Mouse (Mus musculus): ENCODE measurements at regions not wholly inside any gene's neighbourhood (a gene's known extent, or its start where the extent isn't known, plus 50 kb on each side); places are given as distances from the start of the nearest gene placed in this dataset.

GRCm38 (mm10) chr3:60878880-60879279 lies 123.7 kb upstream of the P2ry1 start:
- WGBS, result 97% methylated on average over 3 of the region's 3 CpGs
- H3K4me2 ChIP-seq (replicated peaks), result no peak overlapping the region
- H3K4me1 ChIP-seq (replicated peaks), result no peaks in the 10 kb centered on the region
- H3K9ac ChIP-seq (replicated peaks), result no peak overlapping the region
- H3K36me3 ChIP-seq, result no peaks in the 10 kb centered on the region
- no peak overlapping the region for H3K27ac ChIP-seq
- ATAC-seq, result no peak
- H3K4me3 ChIP-seq (replicated peaks), result no peak overlapping the region
- H3K27me3 ChIP-seq, result no peaks in the 10 kb centered on the region
- H3K9me3 ChIP-seq, result no peaks in the 10 kb centered on the region

GRCm38 (mm10) chr3:60884027-60884426 lies 118.6 kb upstream of the P2ry1 start:
- H3K36me3 ChIP-seq, result no peaks in the 10 kb centered on the region
- peak; percentile 67 for ATAC-seq
- no peaks in the 10 kb centered on the region for H3K27me3 ChIP-seq
- no peak overlapping the region for H3K27ac ChIP-seq
- no peak overlapping the region for H3K4me2 ChIP-seq (replicated peaks)
- no peak overlapping the region for H3K4me3 ChIP-seq (replicated peaks)
- no peaks in the 10 kb centered on the region for H3K4me1 ChIP-seq (replicated peaks)
- H3K9me3 ChIP-seq, result no peaks in the 10 kb centered on the region
- no peak overlapping the region for H3K9ac ChIP-seq (replicated peaks)
- 52% methylated on average over 3 of the region's 3 CpGs for WGBS

DNA sequence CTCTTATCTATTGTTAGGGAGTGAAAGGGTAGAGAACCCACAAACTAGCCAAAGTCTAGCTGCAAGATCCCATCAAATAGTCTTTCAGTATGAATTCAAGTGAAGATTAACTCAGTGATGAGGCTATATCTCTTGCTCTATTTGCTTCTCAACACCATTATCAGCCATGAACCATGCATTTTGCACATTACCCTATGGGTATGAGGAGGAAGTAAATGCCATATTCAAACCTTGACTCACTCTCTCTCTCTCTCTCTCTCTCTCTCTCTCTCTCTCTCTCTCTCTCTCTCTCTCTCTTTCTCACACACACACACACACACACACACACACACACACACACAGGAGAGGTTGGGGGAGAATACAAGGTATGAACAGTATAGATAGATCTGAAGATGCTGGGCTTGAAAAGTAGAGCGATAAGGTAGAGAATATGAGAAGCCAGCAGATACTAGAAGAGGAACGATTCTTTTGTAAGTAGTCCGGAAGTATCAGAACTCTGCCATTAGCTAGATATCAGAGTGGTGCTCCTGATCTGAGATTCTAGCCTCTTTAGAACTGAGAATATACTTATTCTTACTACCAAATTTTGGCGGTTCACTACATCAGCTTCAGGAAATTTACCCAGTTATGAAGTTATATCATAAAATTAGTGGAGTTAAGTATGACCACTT lies 113.3 kb upstream of the P2ry1 start:
- Histone ChIP-seq H3K4me3 (replicated peaks) (no peak overlapping the region), H3K9me3 (no peaks in the 10 kb centered on the region), H3K36me3 (no peaks in the 10 kb centered on the region), H3K27ac (no peak overlapping the region), H3K4me2 (replicated peaks) (no peak overlapping the region), H3K9ac (replicated peaks) (no peak overlapping the region), H3K27me3 (no peaks in the 10 kb centered on the region), H3K4me1 (replicated peaks) (no peaks in the 10 kb centered on the region)
- WGBS, result 91% methylated on average over 4 of the region's 4 CpGs
- ATAC-seq, result no peak

- H3K9me3 ChIP-seq, result no peaks in the 10 kb centered on the region
- no peaks in the 10 kb centered on the region for H3K36me3 ChIP-seq
- H3K9ac ChIP-seq (replicated peaks), result no peak overlapping the region
- H3K27me3 ChIP-seq, result no peaks in the 10 kb centered on the region
- no peak overlapping the region for H3K27ac ChIP-seq
- WGBS, result 87% methylated on average over 5 of the region's 5 CpGs
- no peak for ATAC-seq
- H3K4me3 ChIP-seq (replicated peaks), result no peak overlapping the region
- no peak overlapping the region for H3K4me2 ChIP-seq (replicated peaks)
- no peaks in the 10 kb centered on the region for H3K4me1 ChIP-seq (replicated peaks)
Measured at GRCm38 (mm10) chr3:60897628-60898269, 104.8 kb upstream of the P2ry1 start.

DNA sequence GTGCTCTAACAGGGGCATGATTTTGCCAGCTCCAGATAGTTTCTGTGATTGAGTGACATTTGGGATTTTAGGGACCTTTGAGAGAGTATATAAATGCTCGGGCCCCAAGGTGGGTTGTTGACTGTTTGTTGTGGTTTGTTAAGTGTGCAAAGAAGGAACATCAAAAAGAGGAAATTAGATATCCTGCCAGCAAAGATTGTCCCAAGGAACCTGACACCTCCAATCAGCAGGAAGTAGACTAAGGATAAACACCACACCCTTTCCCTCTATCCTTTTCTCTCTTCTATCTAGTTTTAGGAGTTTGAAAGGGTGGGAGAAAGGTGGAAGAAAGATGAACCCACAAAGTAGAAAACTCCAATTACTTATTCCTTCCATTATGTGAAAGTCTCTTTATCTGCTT lies 103.9 kb upstream of the P2ry1 start:
- WGBS, result 83% methylated on average over 1 of the region's 1 CpGs
- H3K4me2 ChIP-seq (replicated peaks), result no peak overlapping the region
- H3K4me3 ChIP-seq (replicated peaks), result no peak overlapping the region
- H3K27ac ChIP-seq, result no peak overlapping the region
- H3K9me3 ChIP-seq, result no peaks in the 10 kb centered on the region
- no peaks in the 10 kb centered on the region for H3K4me1 ChIP-seq (replicated peaks)
- H3K9ac ChIP-seq (replicated peaks), result no peak overlapping the region
- no peaks in the 10 kb centered on the region for H3K27me3 ChIP-seq
- no peaks in the 10 kb centered on the region for H3K36me3 ChIP-seq
- no peak for ATAC-seq

GRCm38 (mm10) chr3:60901571-60901970 lies 101.0 kb upstream of the P2ry1 start:
- Histone ChIP-seq H3K4me2 (replicated peaks) (no peak overlapping the region), H3K4me3 (replicated peaks) (no peak overlapping the region), H3K27me3 (no peaks in the 10 kb centered on the region), H3K27ac (no peak overlapping the region), H3K4me1 (replicated peaks) (no peaks in the 10 kb centered on the region), H3K9ac (replicated peaks) (no peak overlapping the region), H3K36me3 (no peaks in the 10 kb centered on the region), H3K9me3 (no peaks in the 10 kb centered on the region)
- no peak for ATAC-seq
- WGBS, result 67% methylated on average over 2 of the region's 2 CpGs

DNA sequence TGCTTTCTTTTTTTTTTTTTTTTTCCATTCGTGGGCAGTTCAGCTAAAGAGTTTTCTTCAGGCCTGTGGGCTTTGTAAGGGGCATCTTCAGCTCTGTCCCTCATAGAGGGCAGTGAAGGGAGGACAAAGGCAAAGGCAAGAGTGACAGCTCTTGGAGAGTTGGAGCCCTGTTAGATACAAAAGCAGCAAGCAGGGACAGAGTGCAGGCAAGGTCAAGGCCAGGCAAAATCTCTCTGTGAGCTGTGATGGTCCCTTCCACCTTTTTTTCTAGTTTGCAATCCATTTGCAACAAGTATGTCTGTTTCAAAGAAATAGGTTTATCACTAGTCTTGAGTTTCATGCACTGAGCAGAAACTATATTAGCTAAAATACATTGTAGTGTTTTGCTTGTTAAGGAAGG lies 86.2 kb upstream of the P2ry1 start:
- no peak for ATAC-seq
- 7% methylated on average over 1 of the region's 1 CpGs for WGBS
- no peaks in the 10 kb centered on the region for H3K9me3 ChIP-seq
- no peak overlapping the region for H3K9ac ChIP-seq (replicated peaks)
- no peaks in the 10 kb centered on the region for H3K36me3 ChIP-seq
- H3K4me3 ChIP-seq (replicated peaks), result no peak overlapping the region
- no peak overlapping the region for H3K27ac ChIP-seq
- H3K4me1 ChIP-seq (replicated peaks), result no peaks in the 10 kb centered on the region
- H3K4me2 ChIP-seq (replicated peaks), result no peak overlapping the region
- H3K27me3 ChIP-seq, result no peaks in the 10 kb centered on the region

GRCm38 (mm10) chr3:60917271-60917670 lies 85.3 kb upstream of the P2ry1 start:
- Histone ChIP-seq H3K9ac (replicated peaks) (no peak overlapping the region), H3K36me3 (no peaks in the 10 kb centered on the region), H3K27ac (no peak overlapping the region), H3K27me3 (no peaks in the 10 kb centered on the region), H3K4me3 (replicated peaks) (no peak overlapping the region), H3K9me3 (no peaks in the 10 kb centered on the region), H3K4me2 (replicated peaks) (no peak overlapping the region), H3K4me1 (replicated peaks) (no peaks in the 10 kb centered on the region)
- no peak for ATAC-seq
- 63% methylated on average over 3 of the region's 3 CpGs for WGBS

- no peaks in the 10 kb centered on the region for H3K36me3 ChIP-seq
- H3K27ac ChIP-seq, result no peak overlapping the region
- H3K9ac ChIP-seq (replicated peaks), result no peak overlapping the region
- no peaks in the 10 kb centered on the region for H3K9me3 ChIP-seq
- no peak for ATAC-seq
- H3K4me3 ChIP-seq (replicated peaks), result no peak overlapping the region
- H3K4me1 ChIP-seq (replicated peaks), result no peaks in the 10 kb centered on the region
- no peaks in the 10 kb centered on the region for H3K27me3 ChIP-seq
- WGBS, result 90% methylated on average over 9 of the region's 9 CpGs
- H3K4me2 ChIP-seq (replicated peaks), result no peak overlapping the region
Measured at GRCm38 (mm10) chr3:60926024-60926547, 76.5 kb upstream of the P2ry1 start.

DNA sequence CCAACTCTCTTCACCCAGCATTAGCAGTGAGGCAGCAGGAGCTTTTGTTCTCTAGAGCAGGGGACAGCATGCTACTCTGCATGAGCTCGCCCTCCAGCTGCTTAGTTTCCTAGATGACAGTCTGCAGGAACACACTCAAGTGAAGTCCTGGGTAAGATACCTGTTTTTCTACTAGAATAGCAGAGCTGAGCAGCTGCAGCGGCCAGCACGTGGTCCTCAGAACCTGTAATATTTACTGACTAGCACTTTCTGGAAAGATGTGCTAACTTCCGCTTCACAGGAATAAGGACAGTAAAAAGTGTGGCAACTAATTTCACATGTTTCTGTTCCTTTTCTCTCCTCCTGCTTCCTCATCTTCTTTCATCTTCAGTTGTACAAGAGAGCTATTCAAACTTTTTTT lies 73.7 kb upstream of the P2ry1 start:
- Histone ChIP-seq H3K9me3 (no peaks in the 10 kb centered on the region), H3K27ac (no peak overlapping the region), H3K4me2 (replicated peaks) (no peak overlapping the region), H3K36me3 (no peaks in the 10 kb centered on the region), H3K4me1 (replicated peaks) (no peaks in the 10 kb centered on the region), H3K4me3 (replicated peaks) (no peak overlapping the region), H3K9ac (replicated peaks) (no peak overlapping the region), H3K27me3 (no peaks in the 10 kb centered on the region)
- WGBS, result 30% methylated on average over 4 of the region's 4 CpGs
- ATAC-seq, result no peak

DNA sequence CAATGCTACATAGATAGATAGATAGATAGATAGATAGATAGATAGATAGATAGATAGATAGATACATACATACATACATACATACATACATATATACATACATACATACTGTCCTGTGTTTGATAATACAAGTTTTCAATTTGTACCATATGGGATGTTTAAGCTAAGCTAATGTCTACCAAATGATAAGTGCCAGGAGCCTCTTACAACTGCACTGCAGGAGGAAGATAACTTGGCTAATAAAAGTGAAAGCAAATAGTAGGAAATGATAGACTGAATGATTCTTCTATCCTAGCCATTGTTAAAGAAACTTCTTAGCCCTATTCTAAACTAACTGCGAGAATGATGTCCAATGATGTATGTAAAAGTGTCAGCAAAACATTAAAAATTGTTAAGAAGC lies 68.1 kb upstream of the P2ry1 start:
- WGBS, result 84% methylated on average over 1 of the region's 1 CpGs
- Histone ChIP-seq H3K4me2 (replicated peaks) (no peak overlapping the region), H3K27ac (no peak overlapping the region), H3K4me1 (replicated peaks) (no peaks in the 10 kb centered on the region), H3K9me3 (no peaks in the 10 kb centered on the region), H3K4me3 (replicated peaks) (no peak overlapping the region), H3K36me3 (no peaks in the 10 kb centered on the region), H3K9ac (replicated peaks) (no peak overlapping the region), H3K27me3 (no peaks in the 10 kb centered on the region)
- ATAC-seq, result no peak

DNA sequence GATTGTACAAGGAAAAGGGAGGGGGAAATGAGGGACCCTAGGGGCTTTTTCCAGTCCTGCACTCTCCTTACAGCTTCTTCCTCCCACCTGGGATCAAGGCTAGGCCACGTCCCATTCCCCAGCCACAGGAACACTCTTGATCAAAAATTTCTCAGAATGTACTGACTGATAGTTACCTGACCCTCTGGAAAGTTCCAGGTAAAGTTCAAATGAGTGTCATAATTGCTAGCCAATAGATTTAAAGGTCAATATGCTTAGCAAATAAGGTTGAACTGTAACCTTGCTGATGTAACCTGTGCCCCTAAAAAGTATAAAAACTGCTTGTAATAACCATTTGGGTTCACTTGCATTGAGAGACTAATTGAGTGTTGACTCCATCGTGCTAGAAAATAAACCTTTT lies 61.1 kb upstream of the P2ry1 start:
- Histone ChIP-seq H3K36me3 (no peaks in the 10 kb centered on the region), H3K4me2 (replicated peaks) (no peak overlapping the region), H3K9ac (replicated peaks) (no peak overlapping the region), H3K4me3 (replicated peaks) (no peak overlapping the region), H3K4me1 (replicated peaks) (no peaks in the 10 kb centered on the region), H3K9me3 (no peaks in the 10 kb centered on the region), H3K27me3 (no peaks in the 10 kb centered on the region), H3K27ac (no peak overlapping the region)
- no peak for ATAC-seq
- 75% methylated on average over 2 of the region's 2 CpGs for WGBS

- Histone ChIP-seq H3K4me3 (replicated peaks) (no peak overlapping the region), H3K27ac (no peak overlapping the region), H3K4me2 (replicated peaks) (no peak overlapping the region), H3K36me3 (no peaks in the 10 kb centered on the region), H3K4me1 (replicated peaks) (no peaks in the 10 kb centered on the region), H3K9ac (replicated peaks) (no peak overlapping the region), H3K27me3 (no peaks in the 10 kb centered on the region), H3K9me3 (no peaks in the 10 kb centered on the region)
- 88% methylated on average over 4 of the region's 4 CpGs for WGBS
- ATAC-seq, result no peak
Measured at GRCm38 (mm10) chr3:60948897-60949296, 53.7 kb upstream of the P2ry1 start.

All from midbrain, embryonic 13.5 days (tissue).